Mouse (Mus musculus): ENCODE data around the gene Hs6st2. TPM values are rescaled to one million over a fixed set of nuclear protein-coding genes. Genes with fewer than 3 reads are reported as not detected.

Hs6st2 gene
- polyA plus RNA-seq, 2 experiments, result 19.3 to 27.0 TPM

- H3K9me3 ChIP-seq (ENCODE audit: control insufficient read depth, low read length), result no peaks in the 10 kb centered on the region
- no peak for TF ChIP-seq POLR2A (IDR thresholded peaks at IDR 0.05; ENCODE audit: borderline replicate concordance, extremely low read depth, insufficient read depth, insufficient read length)
- no peak overlapping the region for H3K4me2 ChIP-seq (replicated peaks; ENCODE audit: low read depth, low read length, severe bottlenecking)
- no peaks in the 10 kb centered on the region for H3K36me3 ChIP-seq (ENCODE audit: control insufficient read depth, insufficient read depth, low read length)
- ATAC-seq (ENCODE audit: low FRiP score, low read depth) (no peak; the same call in 1 of the 2 replicates), DNase-seq (ENCODE audit: low spot score) (peak; percentile 28)
- peaks cover 5% of the 10 kb centered on the region; the same call in 1 of the 2 replicates for H3K4me1 ChIP-seq (ENCODE audit: control insufficient read depth, insufficient read depth, low read length)
- WGBS, result 48% methylated on average over 7 of the region's 7 CpGs
- H3K27me3 ChIP-seq (ENCODE audit: control insufficient read depth, insufficient read depth, low read length), result no peaks in the 10 kb centered on the region
- no peak overlapping the region for H3K4me3 ChIP-seq (replicated peaks; ENCODE audit: low read length)
- no peak overlapping the region for H3K9ac ChIP-seq (ENCODE audit: low read depth, low read length, severe bottlenecking)
- H3K27ac ChIP-seq (replicated peaks; ENCODE audit: low read depth, low read length), result no peak overlapping the region
These were observed 67.2 kb downstream of the Hs6st2 start for GRCm38 (mm10) chrX:51614384-51615004.

- no peak overlapping the region for H3K4me3 ChIP-seq (replicated peaks; ENCODE audit: low read length)
- H3K36me3 ChIP-seq (ENCODE audit: control insufficient read depth, insufficient read depth, low read length), result no peaks in the 10 kb centered on the region
- DNase-seq (ENCODE audit: low spot score) (no peak), ATAC-seq (ENCODE audit: low FRiP score, low read depth) (no peak)
- peaks cover 5% of the 10 kb centered on the region for H3K4me1 ChIP-seq (ENCODE audit: control insufficient read depth, insufficient read depth, low read length)
- no peaks in the 10 kb centered on the region for H3K9me3 ChIP-seq (ENCODE audit: control insufficient read depth, low read length)
- H3K27ac ChIP-seq (replicated peaks; ENCODE audit: low read depth, low read length), result no peak overlapping the region
- 20% methylated on average over 1 of the region's 1 CpGs for WGBS
- no peaks in the 10 kb centered on the region for H3K27me3 ChIP-seq (ENCODE audit: control insufficient read depth, insufficient read depth, low read length)
- H3K4me2 ChIP-seq (replicated peaks; ENCODE audit: low read depth, low read length, severe bottlenecking), result no peak overlapping the region
- no peak for TF ChIP-seq POLR2A (IDR thresholded peaks at IDR 0.05; ENCODE audit: borderline replicate concordance, extremely low read depth, insufficient read depth, insufficient read length)
- no peak overlapping the region for H3K9ac ChIP-seq (ENCODE audit: low read depth, low read length, severe bottlenecking)
These were observed 70.9 kb downstream of the Hs6st2 start for GRCm38 (mm10) chrX:51610743-51611142.

- H3K9ac ChIP-seq (ENCODE audit: low read depth, low read length, severe bottlenecking), result no peak overlapping the region
- H3K4me2 ChIP-seq (replicated peaks; ENCODE audit: low read depth, low read length, severe bottlenecking), result no peak overlapping the region
- no peaks in the 10 kb centered on the region for H3K36me3 ChIP-seq (ENCODE audit: control insufficient read depth, insufficient read depth, low read length)
- no peaks in the 10 kb centered on the region for H3K9me3 ChIP-seq (ENCODE audit: control insufficient read depth, low read length)
- peaks cover 2% of the 10 kb centered on the region; the same call in 1 of the 2 replicates for H3K4me1 ChIP-seq (ENCODE audit: control insufficient read depth, insufficient read depth, low read length)
- no peak overlapping the region for H3K4me3 ChIP-seq (replicated peaks; ENCODE audit: low read length)
- ATAC-seq (ENCODE audit: low FRiP score, low read depth) (no peak), DNase-seq (ENCODE audit: low spot score) (no peak)
- TF ChIP-seq POLR2A (IDR thresholded peaks at IDR 0.05; ENCODE audit: borderline replicate concordance, extremely low read depth, insufficient read depth, insufficient read length), result no peak
- no peak overlapping the region for H3K27ac ChIP-seq (replicated peaks; ENCODE audit: low read depth, low read length)
- no peaks in the 10 kb centered on the region for H3K27me3 ChIP-seq (ENCODE audit: control insufficient read depth, insufficient read depth, low read length)
- 76% methylated on average over 6 of the region's 6 CpGs for WGBS
These were observed 75.3 kb downstream of the Hs6st2 start for GRCm38 (mm10) chrX:51606231-51606863.

- Histone ChIP-seq H3K4me3 (replicated peaks; ENCODE audit: low read length) (no peak overlapping the region), H3K9me3 (ENCODE audit: control insufficient read depth, low read length) (0 out of 2 replicates have a peak, but pooled peaks cover 4% of the 10 kb centered on the region), H3K27me3 (ENCODE audit: control insufficient read depth, insufficient read depth, low read length) (no peaks in the 10 kb centered on the region), H3K4me1 (ENCODE audit: control insufficient read depth, insufficient read depth, low read length) (no peaks in the 10 kb centered on the region), H3K9ac (ENCODE audit: low read depth, low read length, severe bottlenecking) (no peak overlapping the region), H3K4me2 (replicated peaks; ENCODE audit: low read depth, low read length, severe bottlenecking) (no peak overlapping the region), H3K27ac (replicated peaks; ENCODE audit: low read depth, low read length) (no peak overlapping the region), H3K36me3 (ENCODE audit: control insufficient read depth, insufficient read depth, low read length) (no peaks in the 10 kb centered on the region)
- ATAC-seq (ENCODE audit: low FRiP score, low read depth) (no peak), DNase-seq (ENCODE audit: low spot score) (no peak)
- 100% methylated on average over 1 of the region's 1 CpGs for WGBS
- TF ChIP-seq POLR2A (IDR thresholded peaks at IDR 0.05; ENCODE audit: borderline replicate concordance, extremely low read depth, insufficient read depth, insufficient read length), result no peak
These were observed 88.9 kb downstream of the Hs6st2 start for GRCm38 (mm10) chrX:51592751-51593150.

GRCm38 (mm10) chrX:51590448-51591010, 91.1 kb downstream of the Hs6st2 start:
- Histone ChIP-seq H3K36me3 (ENCODE audit: control insufficient read depth, insufficient read depth, low read length) (no peaks in the 10 kb centered on the region), H3K4me1 (ENCODE audit: control insufficient read depth, insufficient read depth, low read length) (no peaks in the 10 kb centered on the region), H3K4me3 (replicated peaks; ENCODE audit: low read length) (no peak overlapping the region), H3K4me2 (replicated peaks; ENCODE audit: low read depth, low read length, severe bottlenecking) (no peak overlapping the region), H3K27me3 (ENCODE audit: control insufficient read depth, insufficient read depth, low read length) (no peaks in the 10 kb centered on the region), H3K9ac (ENCODE audit: low read depth, low read length, severe bottlenecking) (no peak overlapping the region), H3K9me3 (ENCODE audit: control insufficient read depth, low read length) (no peaks in the 10 kb centered on the region), H3K27ac (replicated peaks; ENCODE audit: low read depth, low read length) (no peak overlapping the region)
- no peak for TF ChIP-seq POLR2A (IDR thresholded peaks at IDR 0.05; ENCODE audit: borderline replicate concordance, extremely low read depth, insufficient read depth, insufficient read length)
- no peak for DNase-seq (ENCODE audit: low spot score)
- no peak for ATAC-seq (ENCODE audit: low FRiP score, low read depth)
- 69% methylated on average over 8 of the region's 8 CpGs for WGBS

Measured in limb, embryonic 14.5 days (tissue).